9 mouse cellular contexts compared by ENCODE assay signal in genomic region chr6:144779945-144780607, GRCm38 (mm10). TPM values are rescaled to one million over a fixed set of nuclear protein-coding genes. Genes with fewer than 3 reads are reported as not detected.
DNase-seq lines count a peak whose midpoint lies in the region; ATAC-seq lines count a peak whose summit lies in the region.
"Had no signal": no experiment of that assay in that cellular context is flagged by ENCODE, and none has a peak within 500 bp of the region (broad histone marks: within the 10 kb centered on the region; RNA-seq: fewer than 3 reads in every experiment).

No protein-coding gene starts in this region.

- H3K36me3 ChIP-seq in intestine, embryonic 15.5 days, result no peaks in the 10 kb centered on the region
- H3K36me3 ChIP-seq in midbrain, embryonic 11.5 days (ENCODE audit: control insufficient read depth, insufficient read depth, low read length), result no peaks in the 10 kb centered on the region

- no peak for ATAC-seq in intestine, embryonic 15.5 days
- no peak for ATAC-seq in midbrain, embryonic 11.5 days (ENCODE audit: low FRiP score)

- WGBS in intestine, embryonic 15.5 days, result 27% methylated on average over 12 of the region's 12 CpGs
- WGBS in midbrain, embryonic 11.5 days, result 67% methylated on average over 12 of the region's 12 CpGs

- H3K9me3 ChIP-seq in intestine, embryonic 15.5 days, result no peaks in the 10 kb centered on the region
- no peaks in the 10 kb centered on the region for H3K9me3 ChIP-seq in midbrain, embryonic 11.5 days (ENCODE audit: control insufficient read depth, low read length)
- H3K9me3 ChIP-seq: megakaryocyte, embryonic 14.5 days had no signal

- peak overlapping the region; percentile 98 for H3K4me3 ChIP-seq in brown adipose tissue, adult 24 weeks (ENCODE audit: insufficient read depth, low read depth, low read length)
- no peak overlapping the region for H3K4me3 ChIP-seq in intestine, embryonic 15.5 days (replicated peaks)
- H3K4me3 ChIP-seq in midbrain, embryonic 11.5 days (ENCODE audit: low read depth, low read length), result no peak overlapping the region

- no peaks in the 10 kb centered on the region; the same call in 1 of the 2 replicates for H3K27me3 ChIP-seq in intestine, embryonic 15.5 days (replicated peaks)
- H3K27me3 ChIP-seq in midbrain, embryonic 11.5 days (ENCODE audit: control insufficient read depth, insufficient read depth, low read length), result peaks cover 7% of the 10 kb centered on the region; the same call in 1 of the 2 replicates

- H3K4me1 ChIP-seq in brown adipose tissue, adult 24 weeks (ENCODE audit: control insufficient read depth, insufficient read depth, insufficient read length, low read length), result 0 out of 2 replicates have a peak, but pooled peaks cover 2% of the 10 kb centered on the region
- H3K4me1 ChIP-seq in intestine, embryonic 15.5 days (replicated peaks), result peaks cover 7% of the 10 kb centered on the region
- H3K4me1 ChIP-seq in midbrain, embryonic 11.5 days (ENCODE audit: control insufficient read depth, insufficient read depth, low read length), result no peaks in the 10 kb centered on the region

- no peak overlapping the region for H3K9ac ChIP-seq in intestine, embryonic 15.5 days
- H3K9ac ChIP-seq in midbrain, embryonic 11.5 days (ENCODE audit: low read length), result no peak overlapping the region

- peak overlapping the region; percentile 98 for H3K4me2 ChIP-seq in intestine, embryonic 15.5 days (replicated peaks)
- no peak overlapping the region for H3K4me2 ChIP-seq in midbrain, embryonic 11.5 days

- H3K27ac ChIP-seq in brown adipose tissue, adult 24 weeks (replicated peaks; ENCODE audit: low read depth, low read length), result peak overlapping the region; percentile 98
- H3K27ac ChIP-seq in intestine, embryonic 15.5 days, result peak overlapping the region; percentile 74; the same call in 1 of the 2 replicates
- H3K27ac ChIP-seq in midbrain, embryonic 11.5 days (ENCODE audit: low read depth, low read length), result no peak overlapping the region

- DNase-seq in embryo, embryonic 9.5 days (ENCODE audit: extremely low spot score), result peak; percentile 5
- no peak for DNase-seq in embryo, embryonic 10.5 days (ENCODE audit: low spot score)
- peak; percentile 86 for DNase-seq in midbrain, embryonic 11.5 days (ENCODE audit: low spot score, missing footprints)
- DNase-seq in layer of hippocampus, postnatal 25 days (ENCODE audit: extremely low spot score in 1 of 2, low spot score in 1 of 2), result no peak
- no peak for DNase-seq in layer of hippocampus, adult 8-10 months (ENCODE audit: low spot score in 2 of 2)
- DNase-seq in thymus, postnatal 36 days, result no peak

RNA-seq across cellular contexts. Expression of gene Sox5, which starts 1.7 kb away (rescaled TPM):
- 4.6 and 4.9 TPM in 2 replicates for polyA plus RNA-seq in brown adipose tissue, adult 24 weeks (2012; ENCODE audit: insufficient read depth, insufficient read length, missing spikeins)
- 12.9 and 16.4 TPM in 2 replicates for polyA plus RNA-seq in intestine, embryonic 15.5 days (2015; fragmentation: Nextera tagmentation; extraction: Ambion mirVana)
- 23.0 and 28.9 TPM in 2 replicates for polyA plus RNA-seq in midbrain, embryonic 11.5 days (2014; fragmentation: Nextera tagmentation; extraction: Ambion mirVana)
- 10 to 100 TPM; 31.4 to 38.6 TPM for total RNA-seq in layer of hippocampus, postnatal 25 days (2021)
- total RNA-seq in layer of hippocampus, adult 8-10 months (2022), result 10 to 100 TPM; 38.4 to 42.4 (median 40.8) TPM

Comparison
In these comparisons a context has a peak if more than half of its experiments do, and no peak if none do; other contexts are left out.
1. DNase-seq: peak in embryo, embryonic 9.5 days (single experiment) and midbrain, embryonic 11.5 days (single experiment); none in embryo, embryonic 10.5 days (single experiment), layer of hippocampus, postnatal 25 days (0 of 2), layer of hippocampus, adult 8-10 months (0 of 2) and thymus, postnatal 36 days (0 of 2).